Mouse (Mus musculus) liver, embryonic 11.5 days (tissue): ENCODE data around the gene Gm49405. TPM values are rescaled to one million over a fixed set of nuclear protein-coding genes. Genes with fewer than 3 reads are reported as not detected.
"Not testable (repeated sequence)": the region's sequence is repeated elsewhere in the genome, so short reads cannot be mapped to it uniquely, and the experiment has no call there.

Experiments
- ATAC-seq: fragments of 200-750 bp; cut with Nextera tagmentation; replicated peaks from 2 replicates; pipeline ENCODE4 v1.8.0; 2017; ENCODE audit warnings: moderate number of reproducible peaks, mild to moderate bottlenecking, moderate TSS enrichment, moderate library complexity; ENCODE audit not compliant: low FRiP score
- DNase-seq: peaks from one replicate; pipeline ENCODE4 v3.0.0-alpha.2; 2017; ENCODE audit warnings: low spot score
- H3K27ac ChIP-seq: fragments of 300-500 bp; sonication (generic); 2 replicates; pipeline ENCODE4 v1.5.1; 2014; ENCODE audit warnings: mild to moderate bottlenecking, low read depth, low read length, control low read depth
- H3K27me3 ChIP-seq: fragments of 300-500 bp; sonication (generic); replicated peaks from 2 replicates; pipeline ENCODE4 v1.6.1; 2014; ENCODE audit warnings: low read length, mixed read lengths; ENCODE audit not compliant: control insufficient read depth, insufficient read depth
- H3K36me3 ChIP-seq: fragments of 300-500 bp; sonication (generic); 2 replicates; pipeline ENCODE4 v1.6.1; 2014; ENCODE audit warnings: mild to moderate bottlenecking, low read length, moderate library complexity, mixed read lengths; ENCODE audit not compliant: control insufficient read depth, insufficient read depth
- H3K4me1 ChIP-seq: fragments of 300-500 bp; sonication (generic); replicated peaks from 2 replicates; pipeline ENCODE4 v1.6.1; 2014; ENCODE audit warnings: low read length, mixed read lengths; ENCODE audit not compliant: control insufficient read depth, insufficient read depth
- H3K4me2 ChIP-seq: fragments of 300-500 bp; sonication (generic); 2 replicates; pipeline ENCODE4 v1.6.1; 2014; ENCODE audit warnings: mild to moderate bottlenecking, control low read depth, moderate library complexity
- H3K4me3 ChIP-seq: fragments of 300-500 bp; sonication (generic); 2 replicates; pipeline ENCODE4 v1.5.1; 2014; ENCODE audit warnings: low read depth, low read length, control low read depth
- H3K9ac ChIP-seq: fragments of 300-500 bp; sonication (generic); 2 replicates; pipeline ENCODE4 v1.6.1; 2014; ENCODE audit warnings: low read depth, low read length, control low read depth
- H3K9me3 ChIP-seq: fragments of 300-500 bp; sonication (generic); 2 replicates; pipeline ENCODE4 v1.6.1; 2016; ENCODE audit warnings: low read length, inconsistent platforms, mixed read lengths; ENCODE audit not compliant: control insufficient read depth
- WGBS: fragments of 180-500 bp; shearing (Covaris S2); extraction: QIAGEN DNeasy Blood & Tissue Kit; methylation state at CpG from one replicate; pipeline ENCODE4 v1.1.7; 2014; 5-methylcytosine and 5-hydroxymethylcytosine counted together
- polyA plus RNA-seq: library from polyadenylated mRNA; unstranded; fragments of >200 nt; fragmentation: Nextera tagmentation; extraction: Ambion mirVana; gene quantifications from 2 replicates; pipeline ENCODE4 v1.2.1, GENCODE M21; 2014

Gm49405 gene
- polyA plus RNA-seq, result 1.6 and 2.4 TPM in 2 replicates

- H3K9me3 ChIP-seq, result no peaks in the 10 kb centered on the region
- H3K4me3 ChIP-seq, result peak within 1 kb of the TSS; percentile 81
- ATAC-seq, result peak; percentile 88
- H3K27ac ChIP-seq, result peak within 1 kb of the TSS; percentile 97
- H3K27me3 ChIP-seq, result no peaks in the 10 kb centered on the region; the same call in 1 of the 2 replicates
- H3K4me2 ChIP-seq, result peak within 1 kb of the TSS; percentile 90
- H3K9ac ChIP-seq, result peak within 1 kb of the TSS; percentile 97
- H3K36me3 ChIP-seq, result no peaks in the 10 kb centered on the region
- DNase-seq, result peak; percentile 96
- peaks cover 14% of the 10 kb centered on the region for H3K4me1 ChIP-seq
- under 1% methylated on average over 64 of the region's 64 CpGs for WGBS
Measured at GRCm38 (mm10) chr19:4000119-4000900, at the start of gene Gm49405, which contains the start of gene Nudt8. Gene Gm49405 (plus strand): TSS chr19:4000626. Gene Nudt8 (plus strand): TSS chr19:4000580.

- Histone ChIP-seq H3K4me3 (no peak overlapping the region), H3K36me3 (no peaks in the 10 kb centered on the region), H3K9ac (no peak overlapping the region), H3K4me1 (no peaks in the 10 kb centered on the region), H3K27me3 (no peaks in the 10 kb centered on the region), H3K27ac (no peak overlapping the region), H3K4me2 (no peak overlapping the region), H3K9me3 (no peaks in the 10 kb centered on the region)
- no peak for DNase-seq
- ATAC-seq, result no peak
Measured at GRCm38 (mm10) chr19:3951461-3951860, 49.0 kb upstream of the Gm49405 start.

GRCm38 (mm10) chr19:3952099-3952498, 48.3 kb upstream of the Gm49405 start:
- H3K4me1 ChIP-seq, result no peaks in the 10 kb centered on the region
- H3K36me3 ChIP-seq, result no peaks in the 10 kb centered on the region
- no peak overlapping the region for H3K4me2 ChIP-seq
- 43% methylated on average over 1 of the region's 1 CpGs for WGBS
- no peak overlapping the region for H3K27ac ChIP-seq
- H3K27me3 ChIP-seq, result no peaks in the 10 kb centered on the region
- H3K4me3 ChIP-seq, result no peak overlapping the region
- no peak overlapping the region for H3K9ac ChIP-seq
- H3K9me3 ChIP-seq, result no peaks in the 10 kb centered on the region
- no peak for DNase-seq
- no peak for ATAC-seq

GRCm38 (mm10) chr19:3955033-3955432, 45.4 kb upstream of the Gm49405 start:
- ATAC-seq (no peak), DNase-seq (no peak)
- H3K4me1 ChIP-seq, result no peaks in the 10 kb centered on the region
- no peaks in the 10 kb centered on the region for H3K9me3 ChIP-seq
- WGBS, result 61% methylated on average over 3 of the region's 3 CpGs
- H3K36me3 ChIP-seq, result no peaks in the 10 kb centered on the region
- no peak overlapping the region for H3K4me2 ChIP-seq
- H3K27ac ChIP-seq, result no peak overlapping the region
- no peak overlapping the region for H3K9ac ChIP-seq
- no peaks in the 10 kb centered on the region for H3K27me3 ChIP-seq
- no peak overlapping the region for H3K4me3 ChIP-seq

GRCm38 (mm10) chr19:3955804-3956203, 44.6 kb upstream of the Gm49405 start:
- no peak overlapping the region for H3K4me3 ChIP-seq

GRCm38 (mm10) chr19:3957296-3958036, 43.0 kb upstream of the Gm49405 start:
- not testable (repeated sequence) for H3K27ac ChIP-seq, H3K4me2 ChIP-seq, ATAC-seq, DNase-seq, H3K9me3 ChIP-seq, H3K27me3 ChIP-seq, H3K4me1 ChIP-seq, H3K9ac ChIP-seq, H3K4me3 ChIP-seq, H3K36me3 ChIP-seq
- 72% methylated on average over 5 of the region's 5 CpGs for WGBS

More at GRCm38 (mm10) chr19:3955804-3956203, 44.6 kb upstream of the Gm49405 start:
- no peak overlapping the region for H3K4me2 ChIP-seq
- H3K27me3 ChIP-seq, result no peaks in the 10 kb centered on the region
- no peaks in the 10 kb centered on the region for H3K36me3 ChIP-seq
- H3K9ac ChIP-seq, result no peak overlapping the region
- ATAC-seq, result no peak
- WGBS, result 40% methylated on average over 4 of the region's 4 CpGs
- DNase-seq, result no peak
- no peaks in the 10 kb centered on the region for H3K4me1 ChIP-seq
- no peaks in the 10 kb centered on the region for H3K9me3 ChIP-seq
- no peak overlapping the region for H3K27ac ChIP-seq

- Histone ChIP-seq H3K4me3 (no peak within 1 kb of the TSS), H3K9me3 (no peaks in the 10 kb centered on the region), H3K27ac (no peak within 1 kb of the TSS), H3K4me2 (no peak within 1 kb of the TSS), H3K27me3 (no peaks in the 10 kb centered on the region), H3K4me1 (no peaks in the 10 kb centered on the region), H3K9ac (no peak within 1 kb of the TSS), H3K36me3 (no peaks in the 10 kb centered on the region)
- DNase-seq (no peak), ATAC-seq (no peak)
- 76% methylated on average over 4 of the region's 4 CpGs for WGBS
Measured at GRCm38 (mm10) chr19:3958470-3958869, 42.0 kb upstream of the Gm49405 start, which contains the start of gene Aldh3b3. Gene Aldh3b3 (plus strand): TSS chr19:3958645.

GRCm38 (mm10) chr19:3959030-3959429, 41.4 kb upstream of the Gm49405 start:
- DNase-seq (no peak), ATAC-seq (no peak)
- H3K4me2 ChIP-seq, result no peak overlapping the region
- H3K4me3 ChIP-seq, result no peak overlapping the region
- no peaks in the 10 kb centered on the region for H3K36me3 ChIP-seq
- no peaks in the 10 kb centered on the region for H3K4me1 ChIP-seq
- no peaks in the 10 kb centered on the region for H3K27me3 ChIP-seq
- H3K9ac ChIP-seq, result no peak overlapping the region
- no peak overlapping the region for H3K27ac ChIP-seq
- H3K9me3 ChIP-seq, result no peaks in the 10 kb centered on the region
